Mouse (Mus musculus) CH12.LX (cell line): Measurements from ENCODE around the gene Rasgef1a. TPM values are rescaled to one million over a fixed set of nuclear protein-coding genes. Genes with fewer than 3 reads are reported as not detected.

ENCODE experiments used
- DNase-seq: peaks from one replicate; pipeline ENCODE4 v3.0.0-alpha.2; 2013; ENCODE audit errors: extremely low read depth
- H3K27ac ChIP-seq: 2 replicates; pipeline ENCODE4 v1.5.1; 2012; ENCODE audit warnings: low read depth, mild to moderate bottlenecking, control low read depth, moderate library complexity; ENCODE audit not compliant: insufficient read depth
- H3K27me3 ChIP-seq: replicated peaks from 2 replicates; pipeline ENCODE3; 2012; ENCODE audit warnings: inconsistent platforms
- H3K36me3 ChIP-seq, 2 experiments: replicated peaks in 1 of 2; 2 replicates each; pipeline versions ENCODE3 to v1.6.1; 2012; ENCODE audit warnings: inconsistent platforms in 1 of 2, low read length in 1 of 2, mild to moderate bottlenecking in 1 of 2, mixed read lengths in 1 of 2, moderate library complexity in 1 of 2; ENCODE audit not compliant: control insufficient read depth in 1 of 2, insufficient read depth in 1 of 2
- H3K4me1 ChIP-seq, 2 experiments: 2 replicates each; pipeline ENCODE4 v1.6.1; 2012; ENCODE audit warnings: inconsistent platforms in 1 of 2, moderate library complexity in 1 of 2; ENCODE audit not compliant: insufficient read depth in 2 of 2, control insufficient read depth in 1 of 2
- H3K4me2 ChIP-seq: 2 replicates; pipeline ENCODE4 v1.6.1; 2012; ENCODE audit warnings: low read depth, mild to moderate bottlenecking, control low read depth; ENCODE audit not compliant: poor library complexity, insufficient read depth, severe bottlenecking
- H3K4me3 ChIP-seq, 3 experiments: fragments of 150-350 bp in 1 of 3; sonication (generic) in 1 of 3; replicated peaks in 1 of 3; 2 replicates each; pipeline versions ENCODE3 to v1.5.1; 2011 to 2012; ENCODE audit warnings: low read depth in 2 of 3, low read length in 2 of 3, mild to moderate bottlenecking in 2 of 3, moderate library complexity in 2 of 3, control low read depth in 1 of 3, improper control_type of control experiment in 1 of 3, inconsistent platforms in 1 of 3, mixed read lengths in 1 of 3; ENCODE audit not compliant: poor library complexity in 1 of 3
- H3K79me2 ChIP-seq: replicated peaks from 2 replicates; pipeline ENCODE4 v1.6.1; 2012; ENCODE audit warnings: mild to moderate bottlenecking, moderate library complexity; ENCODE audit not compliant: control insufficient read depth, poor library complexity, insufficient read depth, severe bottlenecking; ENCODE audit errors: extremely low read depth
- H3K9ac ChIP-seq: 2 replicates; pipeline ENCODE4 v1.6.1; 2012; ENCODE audit warnings: low read depth, mild to moderate bottlenecking, control low read depth, moderate library complexity; ENCODE audit not compliant: insufficient read depth
- H3K9me3 ChIP-seq: replicated peaks from 2 replicates; pipeline ENCODE3; 2012; ENCODE audit warnings: low read length, inconsistent platforms, mixed read lengths
- BHLHE40 ChIP-seq: IDR thresholded peaks from 2 replicates; pipeline ENCODE4 v1.6.1; 2011; ENCODE audit warnings: mild to moderate bottlenecking, low read depth, low read length, improper control_type of control experiment
- CHD1 ChIP-seq: IDR thresholded peaks from 2 replicates; pipeline ENCODE4 v1.6.1; 2012; ENCODE audit warnings: low read depth, low read length, improper control_type of control experiment, inconsistent platforms
- CHD2 ChIP-seq: IDR thresholded peaks from 2 replicates; pipeline ENCODE4 v1.6.1; 2011; ENCODE audit warnings: low read length, improper control_type of control experiment
- CTCF ChIP-seq, 2 experiments: IDR thresholded peaks in 1 of 2; conservative IDR thresholded peaks in 1 of 2; 2 replicates each; pipeline ENCODE4 v1.5.1; 2011 to 2012; ENCODE audit warnings: low read depth in 2 of 2, low read length in 2 of 2, improper control_type of control experiment in 1 of 2, inconsistent platforms in 1 of 2, mild to moderate bottlenecking in 1 of 2, moderate library complexity in 1 of 2
- ELF1 ChIP-seq: IDR thresholded peaks from 2 replicates; pipeline ENCODE4 v1.6.1; 2014; ENCODE audit warnings: low read depth, mild to moderate bottlenecking, inconsistent platforms, low read length, improper control_type of control experiment
- ETS1 ChIP-seq: conservative IDR thresholded peaks from 2 replicates; pipeline ENCODE4 v1.6.1; 2012; ENCODE audit warnings: low read depth, mild to moderate bottlenecking, inconsistent platforms, low read length, improper control_type of control experiment, moderate library complexity
- GABPA ChIP-seq: IDR thresholded peaks from 2 replicates; pipeline ENCODE4 v1.6.1; 2012; ENCODE audit warnings: low read depth, low read length, improper control_type of control experiment, inconsistent platforms; ENCODE audit not compliant: insufficient replicate concordance
- HCFC1 ChIP-seq: IDR thresholded peaks from 2 replicates; pipeline ENCODE4 v1.6.1; 2012; ENCODE audit warnings: low read depth, mild to moderate bottlenecking, inconsistent platforms, low read length, improper control_type of control experiment
- IRF4 ChIP-seq: IDR thresholded peaks from 2 replicates; pipeline ENCODE4 v1.6.1; 2014; ENCODE audit warnings: low read depth, mild to moderate bottlenecking, inconsistent platforms, low read length, improper control_type of control experiment
- JUN ChIP-seq: IDR thresholded peaks from 2 replicates; pipeline ENCODE4 v1.6.1; 2011; ENCODE audit warnings: low read depth, mild to moderate bottlenecking, low read length, improper control_type of control experiment, moderate library complexity; ENCODE audit not compliant: insufficient read depth
- JUND ChIP-seq: conservative IDR thresholded peaks from 2 replicates; pipeline ENCODE4 v1.6.1; 2011; ENCODE audit warnings: low read depth, low read length, improper control_type of control experiment
- MAFK ChIP-seq: IDR thresholded peaks from 2 replicates; pipeline ENCODE4 v1.6.1; 2011; ENCODE audit warnings: low read length, improper control_type of control experiment; ENCODE audit not compliant: insufficient replicate concordance
- MAX ChIP-seq: IDR thresholded peaks from 2 replicates; pipeline ENCODE4 v1.6.1; 2011; ENCODE audit warnings: low read length, improper control_type of control experiment
- MAZ ChIP-seq: IDR thresholded peaks from 2 replicates; pipeline ENCODE4 v1.6.1; 2012; ENCODE audit warnings: low read depth, mild to moderate bottlenecking, inconsistent platforms, low read length, improper control_type of control experiment, moderate library complexity
- MEF2A ChIP-seq: IDR thresholded peaks from 2 replicates; pipeline ENCODE4 v1.6.1; 2014; ENCODE audit warnings: low read depth, mild to moderate bottlenecking, inconsistent platforms, low read length, improper control_type of control experiment, borderline replicate concordance
- MYC ChIP-seq: IDR thresholded peaks from 2 replicates; pipeline ENCODE4 v1.6.1; 2011; ENCODE audit warnings: low read depth, mild to moderate bottlenecking, improper control_type of control experiment, low read length
- NELFE ChIP-seq: IDR thresholded peaks from 2 replicates; pipeline ENCODE4 v1.6.1; 2011; ENCODE audit warnings: low read depth, low read length, improper control_type of control experiment
- NRF1 ChIP-seq: IDR thresholded peaks from 2 replicates; pipeline ENCODE4 v1.6.1; 2014; ENCODE audit warnings: low read depth, mild to moderate bottlenecking, inconsistent platforms, low read length, improper control_type of control experiment, moderate library complexity
- PAX5 ChIP-seq: IDR thresholded peaks from 2 replicates; pipeline ENCODE4 v1.6.1; 2012; ENCODE audit warnings: low read length, inconsistent platforms, mixed read lengths
- RAD21 ChIP-seq: IDR thresholded peaks from 2 replicates; pipeline ENCODE4 v1.6.1; 2011; ENCODE audit warnings: low read depth, mild to moderate bottlenecking, low read length, improper control_type of control experiment, moderate library complexity
- SIN3A ChIP-seq: IDR thresholded peaks from 2 replicates; pipeline ENCODE4 v1.6.1; 2012; ENCODE audit warnings: low read length, improper control_type of control experiment, inconsistent platforms
- SMC3 ChIP-seq: IDR thresholded peaks from 2 replicates; pipeline ENCODE4 v1.6.1; 2011; ENCODE audit warnings: low read depth, low read length, improper control_type of control experiment
- TCF12 ChIP-seq: IDR thresholded peaks from 2 replicates; pipeline ENCODE4 v1.6.1; 2014; ENCODE audit warnings: low read depth, mild to moderate bottlenecking, inconsistent platforms, low read length, improper control_type of control experiment
- USF1 ChIP-seq: IDR thresholded peaks from 2 replicates; pipeline ENCODE4 v1.6.1; 2014; ENCODE audit warnings: low read depth, mild to moderate bottlenecking, inconsistent platforms, low read length, improper control_type of control experiment
- USF2 ChIP-seq: conservative IDR thresholded peaks from 2 replicates; pipeline ENCODE4 v1.6.1; 2011; ENCODE audit warnings: low read depth, low read length, improper control_type of control experiment
- ZKSCAN1 ChIP-seq: IDR thresholded peaks from 2 replicates; pipeline ENCODE4 v1.6.1; 2012; ENCODE audit warnings: low read depth, inconsistent platforms, low read length, improper control_type of control experiment, borderline replicate concordance
- ZNF384 ChIP-seq: IDR thresholded peaks from 2 replicates; pipeline ENCODE4 v1.6.1; 2012; ENCODE audit warnings: low read depth, low read length, improper control_type of control experiment, inconsistent platforms
- dilution Hi-C: fragments of 300-500 bp; cut with MboI; formaldehyde crosslinking; loops from 2 replicates; pipeline ENCODE4 v1.14.3; 2020; ENCODE audit warnings: low sequenced_read_pairs; ENCODE audit not compliant: extremely low pct_unique_long_range_greater_than_20kb, extremely low pct_ligation_motif_present
- in situ Hi-C: fragments of 300-500 bp; cut with MboI; formaldehyde crosslinking; loops from 3 replicates; pipeline ENCODE4 v1.14.3; 2019; ENCODE audit warnings: low sequenced_read_pairs, low pct_ligation_motif_present, low pct_unique_long_range_greater_than_20kb, mixed read lengths
- polyA plus RNA-seq: library from polyadenylated mRNA; unstranded; fragments of >175 nt; gene quantifications from 2 replicates; pipeline ENCODE4 v1.2.1, GENCODE M21; 2012; ENCODE audit warnings: low read depth; ENCODE audit not compliant: insufficient read length
- total RNA-seq, 2 experiments: library from RNA; depleted of rRNA; stranded (reverse); fragments of 300-350 nt in 1 of 2; fragments of >200 nt in 1 of 2; gene quantifications; 2 replicates each; pipeline ENCODE4 v1.2.3; 2012 to 2014

Gene Rasgef1a
- total and polyA plus RNA-seq, 3 experiments, result 0.13 TPM; not detected in 2

DNA sequence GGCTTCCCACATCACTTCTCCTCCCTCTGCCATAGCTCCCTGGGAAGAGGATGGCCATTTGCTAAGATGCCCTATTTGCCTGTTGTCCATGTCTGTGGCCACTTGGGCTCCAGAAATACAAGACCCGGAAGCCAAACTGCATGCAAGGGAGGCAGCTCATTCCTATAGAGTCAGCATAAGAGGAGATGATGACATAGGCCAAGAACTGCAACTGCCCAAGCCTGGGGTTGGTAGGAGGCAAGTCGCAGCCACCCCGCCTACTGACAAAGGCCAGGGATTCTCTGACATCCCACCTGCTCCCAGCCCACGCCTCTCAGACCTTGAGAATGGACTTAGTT lies 59.7 kb downstream of the Rasgef1a start:
- no peak overlapping the region for H3K9ac ChIP-seq
- no peak for DNase-seq
- no peaks in the 10 kb centered on the region for H3K9me3 ChIP-seq
- in situ Hi-C loops (no loop called here), dilution Hi-C loops (no loop called here)
- no peaks in the 10 kb centered on the region for H3K36me3 ChIP-seq
- H3K27me3 ChIP-seq, result peaks cover 87% of the 10 kb centered on the region
- H3K4me1 ChIP-seq, result peaks cover 0 to 5% of the 10 kb centered on the region in 2 experiments; a peak in 2 of 4 replicates
- H3K4me2 ChIP-seq, result no peak overlapping the region
- no peak overlapping the region for H3K4me3 ChIP-seq
- H3K27ac ChIP-seq, result no peak overlapping the region
- TF ChIP-seq JUN (no peak), ZKSCAN1 (no peak), NELFE (no peak), HCFC1 (no peak), GABPA (no peak), ZNF384 (no peak), MAFK (no peak), CHD2 (no peak), NRF1 (no peak), SIN3A (no peak), IRF4 (no peak), ETS1 (no peak), ELF1 (no peak), BHLHE40 (no peak), SMC3 (no peak), USF2 (no peak)
- H3K79me2 ChIP-seq, result no peaks in the 10 kb centered on the region

- in situ Hi-C loops (no loop called here), dilution Hi-C loops (no loop called here)
- H3K79me2 ChIP-seq, result no peaks in the 10 kb centered on the region
Measured at GRCm38 (mm10) chr6:118071416-118071815, 60.2 kb downstream of the Rasgef1a start.

More at GRCm38 (mm10) chr6:118071416-118071815, 60.2 kb downstream of the Rasgef1a start:
- Histone ChIP-seq H3K27me3 (peaks cover 87% of the 10 kb centered on the region), H3K9me3 (no peaks in the 10 kb centered on the region), H3K4me3 (no peak overlapping the region), H3K9ac (no peak overlapping the region), H3K36me3 (no peaks in the 10 kb centered on the region), H3K4me2 (no peak overlapping the region), H3K27ac (no peak overlapping the region), H3K4me1 (peaks cover 0 to 1% of the 10 kb centered on the region in 2 experiments; a peak in 2 of 4 replicates)
- DNase-seq, result no peak
- no peak for TF ChIP-seq MAX
- no peak for TF ChIP-seq NELFE
- TF ChIP-seq MYC, result no peak
- no peak for TF ChIP-seq JUND
- no peak for TF ChIP-seq MEF2A
- no peak for TF ChIP-seq USF2
- no peak for TF ChIP-seq HCFC1
- no peak for TF ChIP-seq TCF12
- no peak for TF ChIP-seq SIN3A
- no peak for TF ChIP-seq CHD1
- no peak for TF ChIP-seq PAX5
- TF ChIP-seq CTCF (conservative IDR thresholded peaks at IDR 0.05 in 1 of 2, IDR thresholded peaks at IDR 0.05 in 1 of 2; ENCODE audit: low read depth in 2 of 2, low read length in 2 of 2), result no peak
- TF ChIP-seq ZKSCAN1, result no peak
- no peak for TF ChIP-seq ZNF384
- TF ChIP-seq USF1, result no peak
- TF ChIP-seq GABPA, result no peak
- TF ChIP-seq RAD21, result no peak
- no peak for TF ChIP-seq MAFK
- TF ChIP-seq SMC3, result no peak
- no peak for TF ChIP-seq MAZ
